Mouse (Mus musculus) kidney, adult 9 months (tissue): ENCODE results near the gene Ngb.
A peak's percentile ranks its signal among the peaks of the same experiment; 100 is the strongest.

Experiments used
- DNase-seq: peaks from one replicate; pipeline ENCODE4 v3.0.0; 2022

Ngb gene

DNA sequence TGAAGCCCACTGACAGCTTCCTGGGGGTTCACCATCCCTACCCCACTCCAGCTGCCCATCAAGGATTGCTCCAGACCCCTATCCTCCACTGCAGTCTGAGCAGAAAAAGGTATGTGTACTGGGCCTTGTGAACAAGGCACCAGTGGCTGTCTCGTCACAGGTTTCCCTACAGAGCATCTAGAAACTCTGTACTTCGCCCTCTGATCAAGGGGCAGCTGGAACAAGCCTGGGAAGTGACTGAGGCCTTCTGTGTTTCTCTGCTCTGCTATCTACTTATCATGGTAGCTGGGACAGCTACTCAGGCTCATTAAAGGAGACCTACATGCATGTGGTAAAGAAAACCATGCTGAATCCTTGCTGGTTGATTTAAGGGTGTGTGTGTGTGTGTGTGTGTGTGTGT lies 12.6 kb downstream of the Ngb start:
- DNase-seq = peak; percentile 68

DNA sequence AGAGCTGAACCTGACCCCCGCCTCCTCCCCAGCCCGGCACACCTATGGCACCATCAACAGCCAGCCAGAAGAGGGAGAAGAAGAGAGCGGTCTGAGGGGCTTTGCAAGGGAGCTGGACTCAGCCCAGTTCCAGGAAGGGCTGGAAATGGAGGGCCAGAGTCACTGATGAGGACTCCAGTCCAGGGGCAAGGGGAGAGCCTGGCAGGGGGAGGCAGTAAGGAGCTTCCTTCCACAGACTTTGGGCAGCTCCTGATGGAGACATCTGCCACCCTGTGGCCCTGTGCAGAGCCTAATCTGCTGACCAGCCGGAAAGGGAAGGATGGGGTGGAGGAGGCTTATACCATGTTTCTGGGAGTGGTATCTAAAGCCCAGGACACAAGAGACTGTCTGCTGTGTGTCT lies 13.1 kb downstream of the Ngb start:
- DNase-seq = no peak

DNA sequence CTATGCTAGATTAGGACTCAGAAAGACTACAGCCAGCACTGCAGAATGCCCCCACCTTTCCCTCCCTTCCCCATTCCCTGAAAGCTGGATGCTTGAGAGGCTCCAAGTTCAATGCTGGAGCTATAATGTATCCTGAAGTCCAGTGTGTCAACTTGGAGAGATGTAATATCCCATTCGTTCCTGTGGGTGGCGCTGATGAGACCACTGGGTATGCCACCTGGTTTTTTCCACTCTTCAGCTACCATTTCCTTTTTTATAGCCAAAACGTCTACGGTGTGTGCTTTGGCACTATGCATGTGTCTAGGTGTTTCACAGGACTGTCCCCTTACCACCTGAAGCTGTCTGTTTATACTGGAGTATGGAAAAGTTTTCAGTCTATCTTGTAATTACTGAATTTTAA lies 14.0 kb downstream of the Ngb start:
- DNase-seq = no peak

DNA sequence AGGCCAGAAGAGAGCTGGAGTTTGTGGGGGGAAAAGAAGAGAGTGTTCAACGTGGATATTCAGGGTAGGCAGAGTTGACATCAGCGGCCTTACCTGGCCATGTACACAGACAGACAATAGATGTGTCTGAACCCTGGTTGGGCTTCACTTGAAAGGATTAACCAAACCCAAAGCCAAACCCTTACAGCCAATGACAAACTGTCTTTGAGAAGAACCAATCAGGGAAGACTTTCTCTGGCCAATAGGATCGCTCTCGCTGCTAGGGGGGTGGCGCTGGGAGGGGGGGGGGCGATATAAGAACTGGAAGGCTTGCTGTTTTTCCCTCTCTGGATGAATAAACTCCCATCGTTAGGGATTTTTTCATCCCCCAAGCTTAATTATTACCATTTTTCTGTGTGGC lies 15.1 kb downstream of the Ngb start:
- DNase-seq = no peak

DNA sequence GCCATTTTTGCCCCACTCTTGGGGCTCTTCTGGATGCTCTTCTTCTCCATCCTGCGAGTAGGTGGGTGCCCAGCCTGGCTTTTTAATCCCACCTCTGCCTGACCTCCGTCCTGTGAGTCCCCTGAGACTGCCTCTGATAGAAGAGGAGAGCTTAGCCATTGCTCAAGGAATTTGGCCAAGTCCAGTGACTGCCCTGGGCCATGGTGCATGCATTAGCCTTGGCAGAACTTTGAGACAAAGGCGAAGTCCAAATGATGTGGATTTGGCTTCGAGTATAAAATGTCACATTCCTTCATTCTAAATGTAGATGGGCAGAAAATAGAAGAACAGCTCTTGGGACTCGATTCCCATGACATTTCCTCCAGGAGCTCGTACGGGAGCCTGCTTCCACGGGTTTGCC lies 19.5 kb downstream of the Ngb start:
- DNase-seq = peak; percentile 52

DNA sequence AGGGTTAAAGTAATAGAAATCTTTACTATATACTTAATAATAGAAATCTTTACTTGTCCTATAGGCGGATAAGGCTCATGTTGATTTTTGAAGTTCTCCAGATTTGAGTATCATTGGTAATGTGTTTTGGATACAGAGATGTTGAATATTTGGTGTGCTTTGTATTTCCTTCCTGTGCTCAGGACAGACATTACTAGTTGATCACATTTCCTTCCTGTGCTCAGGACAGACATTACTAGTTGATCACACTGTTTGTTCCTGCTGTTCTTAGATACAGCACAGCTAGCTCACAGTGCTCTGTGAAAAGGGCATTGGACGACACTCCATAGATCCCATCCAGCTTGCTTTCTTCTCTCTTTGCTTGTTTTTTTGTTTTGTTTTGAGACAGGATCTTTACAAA lies 25.7 kb downstream of the Ngb start:
- no peak for DNase-seq

DNA sequence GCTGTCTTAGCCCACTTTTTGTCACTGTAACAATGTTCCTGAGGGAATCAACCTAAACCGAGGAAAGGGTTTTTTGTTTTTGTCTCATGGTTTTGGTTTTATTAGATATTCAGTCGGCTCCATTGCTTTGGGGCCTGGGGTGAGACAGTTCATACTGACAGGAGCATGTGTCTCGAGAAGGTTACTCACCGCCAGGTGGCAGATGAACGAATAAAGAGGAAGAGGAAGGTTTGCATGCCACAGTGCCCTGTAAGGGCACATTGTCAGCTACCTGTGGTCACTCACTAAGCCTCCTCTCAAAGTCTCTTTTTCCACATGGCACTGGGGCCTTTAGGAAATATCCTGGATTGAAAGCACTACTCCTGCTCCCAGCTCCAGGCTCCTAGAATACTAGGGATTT lies 31.8 kb downstream of the Ngb start:
- no peak for DNase-seq

DNA sequence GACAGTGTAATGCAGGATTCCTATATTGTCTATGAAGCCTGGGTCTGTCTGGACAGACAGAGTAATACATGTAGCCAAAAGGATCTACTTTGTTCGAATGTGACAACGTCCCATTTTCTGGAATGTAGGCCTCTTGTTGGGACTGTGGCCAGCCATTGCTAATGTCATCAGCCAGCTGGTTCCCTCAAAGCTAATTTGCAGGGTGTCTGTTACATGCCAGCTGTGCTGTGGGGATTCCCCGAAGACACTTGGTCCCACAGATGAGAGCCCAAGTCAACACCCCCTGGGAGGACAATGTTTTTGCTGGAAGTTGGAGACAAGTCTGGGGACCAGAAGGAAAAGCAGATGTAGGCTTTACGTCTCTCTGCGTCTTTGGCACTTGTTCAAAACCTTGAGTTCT lies 35.9 kb downstream of the Ngb start:
- no peak for DNase-seq

DNA sequence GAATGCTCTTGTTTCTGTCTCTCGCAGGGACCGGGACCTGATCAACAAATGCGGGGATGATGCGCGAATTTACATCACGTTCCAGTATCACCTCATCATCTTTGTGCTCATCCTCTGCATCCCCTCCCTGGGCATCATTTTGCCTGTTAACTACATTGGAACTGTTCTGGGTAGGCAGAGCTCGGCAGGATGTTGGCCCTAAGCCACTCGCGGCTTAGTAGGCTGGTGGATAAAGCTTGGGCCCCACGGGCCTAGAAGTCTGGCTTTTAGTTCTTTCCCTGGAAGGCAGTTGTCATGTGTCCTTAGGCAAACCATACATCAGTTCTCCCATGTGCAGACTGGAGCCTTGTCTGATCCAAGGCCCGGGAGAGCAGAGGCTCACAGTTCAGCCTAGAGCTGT lies 36.9 kb downstream of the Ngb start:
- no peak for DNase-seq

DNA sequence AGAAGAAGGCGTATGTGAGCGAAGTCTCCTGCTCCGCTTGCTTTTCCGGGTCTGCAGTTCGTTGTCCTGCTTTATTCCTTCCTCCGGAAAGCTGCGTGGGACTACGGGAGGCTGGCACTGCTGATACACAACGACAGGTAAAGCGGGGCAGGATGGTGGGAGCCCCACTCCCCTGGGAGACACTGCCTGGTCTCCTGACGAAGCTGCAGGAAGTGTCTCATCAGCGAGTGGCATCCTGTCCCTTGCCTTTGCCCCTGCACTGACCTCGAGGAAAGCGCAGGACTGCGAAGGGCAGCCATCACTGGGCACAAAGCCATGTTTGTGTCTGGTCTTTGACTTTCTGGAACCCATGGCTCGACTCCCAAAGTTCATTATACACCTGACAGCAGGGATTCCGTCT lies 45.3 kb downstream of the Ngb start:
- peak; percentile 34 for DNase-seq

DNA sequence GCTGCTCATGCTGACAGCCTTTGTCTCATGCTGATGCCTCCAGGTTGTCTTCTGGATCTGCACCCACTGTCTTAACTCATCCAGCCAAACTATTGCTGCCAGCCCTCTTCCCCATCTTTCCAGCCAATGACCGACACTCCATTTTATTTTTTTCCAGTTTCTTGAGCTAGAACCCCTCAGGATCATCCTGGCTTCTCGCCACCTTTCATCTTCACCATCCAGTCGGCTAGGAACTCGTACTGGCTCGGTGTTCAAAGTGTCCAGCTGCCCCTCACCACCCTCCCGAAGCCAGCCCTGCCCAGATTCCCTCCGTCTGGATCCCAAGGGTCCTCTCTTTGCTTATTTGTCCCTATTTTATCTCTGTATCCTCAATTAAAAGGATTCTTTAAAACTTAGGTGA lies 47.5 kb downstream of the Ngb start:
- no peak for DNase-seq

DNA sequence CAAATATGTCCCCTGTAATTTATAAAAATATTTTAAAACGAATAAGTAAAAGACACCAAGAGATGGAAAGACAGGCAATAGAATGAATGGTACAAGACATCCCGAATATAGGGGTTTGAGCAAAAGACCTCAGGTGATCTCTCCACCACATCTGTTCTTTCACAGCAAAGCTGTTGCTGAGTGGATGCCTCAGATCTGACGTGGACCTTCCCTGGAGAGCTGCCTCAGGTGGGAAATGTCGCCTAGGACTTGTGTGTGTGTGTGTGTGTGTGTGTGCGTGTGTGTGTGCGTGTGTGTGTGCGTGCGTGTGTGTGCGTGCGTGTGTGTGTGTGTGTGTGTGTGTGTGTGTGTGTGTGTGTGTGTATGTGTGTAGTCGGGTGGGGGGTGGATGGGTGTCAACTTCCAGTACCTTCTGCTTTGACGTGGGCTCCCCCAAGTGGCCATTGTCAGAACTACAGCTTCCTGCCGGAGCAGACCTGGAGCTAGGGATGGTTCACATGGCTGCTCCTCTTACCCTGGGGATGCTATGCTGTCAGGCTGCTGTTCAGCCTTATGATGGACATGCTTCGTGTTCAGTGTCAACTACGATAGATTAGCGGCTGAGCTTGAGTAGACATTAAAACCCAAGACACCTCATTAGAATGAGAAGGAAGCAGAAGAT lies 49.5 kb downstream of the Ngb start:
- DNase-seq = peak; percentile 82

DNA sequence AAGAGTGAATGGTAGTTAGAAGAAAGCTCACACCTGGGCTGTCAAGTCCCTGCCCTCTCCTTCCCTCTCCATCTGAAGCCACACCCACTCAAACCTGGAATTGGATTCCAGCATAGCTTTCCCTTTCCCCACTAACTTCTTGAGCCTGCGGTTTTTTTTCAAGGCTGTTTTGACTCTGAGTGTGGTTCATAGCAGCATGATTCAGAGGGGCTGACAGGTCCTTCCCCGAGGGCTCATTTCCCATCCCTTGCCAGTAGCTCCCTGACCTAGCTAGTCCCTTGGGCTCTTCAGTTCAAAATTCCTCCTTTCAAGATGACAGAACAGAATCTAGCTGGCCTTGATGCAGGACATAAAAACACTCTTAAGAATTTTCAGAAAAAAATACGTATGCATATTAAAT lies 54.8 kb downstream of the Ngb start:
- no peak for DNase-seq
